Mouse (Mus musculus): ENCODE data around the gene Myh6. TPM values are rescaled to one million over a fixed set of nuclear protein-coding genes. Genes with fewer than 3 reads are reported as not detected.
"Not testable (repeated sequence)": the region's sequence is repeated elsewhere in the genome, so short reads cannot be mapped to it uniquely, and the experiment has no call there.

Gene Myh6
- polyA plus RNA-seq, 1 experiment, result 0.17 TPM

DNA sequence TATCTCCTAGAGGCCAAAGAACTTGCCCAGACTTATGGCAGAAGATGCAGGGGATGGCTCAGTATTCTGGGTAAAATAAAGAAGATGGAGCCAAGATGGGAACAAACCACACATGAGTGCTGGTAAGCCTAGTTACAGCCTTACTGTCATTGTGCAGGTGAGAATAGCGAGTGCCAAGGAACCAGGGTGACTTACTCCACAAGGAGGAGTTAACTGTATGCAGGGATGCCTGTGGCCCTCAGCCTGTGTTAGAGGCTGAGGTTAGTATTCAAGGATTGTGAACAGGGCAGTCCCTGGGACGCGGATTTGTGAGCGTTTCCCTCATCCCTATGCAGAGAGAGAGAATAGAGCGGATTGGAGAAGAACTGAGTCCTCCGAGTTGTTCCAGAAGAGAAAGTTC, 15.1 kb downstream of the Myh6 start:
- TF ChIP-seq POLR2A (IDR thresholded peaks at IDR 0.05; ENCODE audit: extremely low read depth, insufficient read depth, low read length), result no peak
- TF ChIP-seq CTCF (IDR thresholded peaks at IDR 0.05; ENCODE audit: extremely low read depth, insufficient read depth, low read length), result no peak
- no peaks in the 10 kb centered on the region for H3K4me1 ChIP-seq (ENCODE audit: control insufficient read depth, insufficient read depth, low read length)
- no peak overlapping the region for H3K27ac ChIP-seq (ENCODE audit: insufficient read depth, low read length)
- no peak overlapping the region for H3K4me3 ChIP-seq (ENCODE audit: insufficient read depth, low read length)

DNA sequence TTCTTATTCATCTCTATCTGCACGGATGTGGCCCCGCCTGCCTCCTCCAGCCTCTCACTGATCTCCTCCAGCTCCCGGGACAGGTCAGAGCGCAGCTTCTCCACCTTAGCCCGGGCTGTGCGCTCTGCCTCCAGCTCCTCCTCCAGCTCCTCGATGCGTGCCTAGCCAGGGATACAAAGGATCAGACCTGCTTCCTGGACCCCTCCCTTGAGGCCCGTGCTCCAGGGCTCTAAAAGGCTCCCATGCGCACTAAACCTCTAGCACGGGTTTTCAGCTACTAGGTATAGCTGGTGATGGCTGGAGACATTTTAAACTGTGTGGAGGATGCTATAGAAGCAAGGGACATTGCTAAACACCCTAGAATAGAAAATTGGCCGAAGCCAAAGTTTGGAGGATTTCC, 16.2 kb downstream of the Myh6 start:
- no peak for TF ChIP-seq CTCF (IDR thresholded peaks at IDR 0.05; ENCODE audit: extremely low read depth, insufficient read depth, low read length)
- no peak for TF ChIP-seq POLR2A (IDR thresholded peaks at IDR 0.05; ENCODE audit: extremely low read depth, insufficient read depth, low read length)
- no peak overlapping the region for H3K27ac ChIP-seq (ENCODE audit: insufficient read depth, low read length)
- no peaks in the 10 kb centered on the region for H3K4me1 ChIP-seq (ENCODE audit: control insufficient read depth, insufficient read depth, low read length)
- no peak overlapping the region for H3K4me3 ChIP-seq (ENCODE audit: insufficient read depth, low read length)

DNA sequence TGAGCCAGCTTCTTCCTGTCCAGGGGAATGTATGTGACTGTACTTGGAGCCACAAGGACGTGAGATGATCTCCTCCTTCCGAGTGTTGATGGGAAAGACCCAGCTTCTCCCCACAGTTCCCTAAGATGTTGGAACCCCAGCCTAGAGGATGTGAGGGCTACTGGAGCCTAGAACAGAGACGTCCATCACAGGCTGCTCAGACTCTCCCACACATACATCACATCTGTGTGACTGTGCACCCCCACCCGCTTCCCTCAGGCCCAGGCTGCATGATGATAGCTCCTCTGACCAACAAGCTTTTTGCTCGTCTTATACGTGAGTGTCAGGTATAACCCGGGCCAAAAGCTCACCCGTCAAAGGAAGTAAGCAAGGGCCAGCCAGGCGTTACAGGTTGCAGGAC, 17.9 kb downstream of the Myh6 start:
- H3K27ac ChIP-seq (ENCODE audit: insufficient read depth, low read length), result no peak overlapping the region
- no peaks in the 10 kb centered on the region for H3K4me1 ChIP-seq (ENCODE audit: control insufficient read depth, insufficient read depth, low read length)
- no peak overlapping the region for H3K4me3 ChIP-seq (ENCODE audit: insufficient read depth, low read length)
- TF ChIP-seq CTCF (IDR thresholded peaks at IDR 0.05; ENCODE audit: extremely low read depth, insufficient read depth, low read length), result no peak
- TF ChIP-seq POLR2A (IDR thresholded peaks at IDR 0.05; ENCODE audit: extremely low read depth, insufficient read depth, low read length), result no peak

DNA sequence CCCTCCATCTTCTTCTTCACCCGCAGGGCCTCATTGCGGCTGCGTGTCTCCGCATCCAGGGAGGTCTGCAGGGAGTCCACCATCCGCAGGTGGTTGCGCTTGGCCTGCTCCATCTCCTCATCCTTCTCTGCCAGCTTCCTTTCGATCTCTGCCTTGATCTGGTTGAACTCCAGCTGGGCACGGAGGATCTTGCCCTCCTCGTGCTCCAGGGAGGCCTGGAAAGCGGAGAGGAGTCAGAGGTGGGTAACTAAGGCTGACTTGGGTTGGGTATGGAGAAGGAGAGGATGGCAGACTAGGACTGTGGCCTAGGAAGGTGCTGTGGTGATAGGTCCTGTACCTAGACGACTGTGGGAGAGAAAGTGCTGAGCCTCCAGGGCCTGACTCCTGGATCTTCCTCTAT, 19.7 kb downstream of the Myh6 start:
- not testable (repeated sequence) for H3K27ac ChIP-seq (ENCODE audit: insufficient read depth, low read length); H3K4me3 ChIP-seq (ENCODE audit: insufficient read depth, low read length); H3K4me1 ChIP-seq (ENCODE audit: control insufficient read depth, insufficient read depth, low read length)

DNA sequence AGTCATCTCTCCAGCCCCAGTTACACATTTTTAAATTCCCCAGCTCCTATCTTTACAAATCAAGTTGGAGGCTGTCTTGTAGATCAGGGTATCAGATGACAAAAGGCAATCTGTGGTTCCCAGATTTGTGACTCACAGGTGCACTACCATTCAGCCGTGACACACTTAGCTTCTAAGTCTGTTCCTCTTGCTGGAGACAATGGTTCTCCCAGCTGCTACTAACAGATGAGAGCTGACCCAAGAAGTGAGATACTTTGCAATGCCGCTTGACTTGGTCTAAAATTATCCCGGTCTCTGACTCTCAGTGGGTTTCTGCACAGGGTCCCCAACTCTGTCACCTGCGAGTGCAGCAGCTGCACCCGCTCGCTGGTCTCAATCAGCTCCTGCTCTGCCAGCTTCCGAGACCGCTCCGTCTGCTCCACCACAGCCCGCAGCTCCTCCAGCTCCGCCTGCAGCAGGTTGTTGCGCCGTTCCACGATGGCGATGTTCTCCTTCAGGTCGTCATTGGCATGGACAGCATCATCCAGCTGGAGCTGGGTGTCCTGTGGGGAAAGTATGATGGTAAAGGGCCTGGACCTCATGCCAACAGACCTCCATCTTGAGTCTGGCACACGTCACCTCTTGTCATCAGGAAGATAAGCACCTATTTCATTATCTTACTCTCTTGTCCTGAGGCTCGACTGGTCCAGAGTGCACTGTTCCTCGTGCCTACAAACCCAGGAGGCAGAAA, 20.6 kb downstream of the Myh6 start:
- no peak for TF ChIP-seq CTCF (IDR thresholded peaks at IDR 0.05; ENCODE audit: extremely low read depth, insufficient read depth, low read length)
- no peak for TF ChIP-seq POLR2A (IDR thresholded peaks at IDR 0.05; ENCODE audit: extremely low read depth, insufficient read depth, low read length)
- no peak overlapping the region for H3K27ac ChIP-seq (ENCODE audit: insufficient read depth, low read length)

DNA sequence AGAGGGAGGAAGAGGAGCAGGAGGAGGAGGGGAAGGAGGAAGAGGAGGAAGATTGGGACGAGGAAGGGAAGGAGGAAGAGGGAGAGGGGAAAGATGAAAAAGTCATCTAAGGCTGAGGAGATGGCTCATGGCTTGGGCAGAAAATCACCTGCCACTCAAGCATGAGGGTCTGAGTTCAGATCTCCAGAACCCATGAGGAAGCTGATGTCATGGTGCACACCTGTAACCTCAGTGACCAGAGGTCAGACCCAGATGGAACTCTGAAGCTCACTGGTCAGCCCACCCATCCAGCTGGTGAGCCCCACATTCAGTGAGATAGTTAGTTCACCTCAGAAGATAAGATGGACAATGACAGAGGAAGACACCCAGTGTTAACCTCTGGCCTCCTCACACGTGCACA, 21.8 kb downstream of the Myh6 start:
- no peaks in the 10 kb centered on the region for H3K4me1 ChIP-seq (ENCODE audit: control insufficient read depth, insufficient read depth, low read length)
- H3K4me3 ChIP-seq (ENCODE audit: insufficient read depth, low read length), result no peak overlapping the region
- no peak overlapping the region for H3K27ac ChIP-seq (ENCODE audit: insufficient read depth, low read length)
- TF ChIP-seq CTCF (IDR thresholded peaks at IDR 0.05; ENCODE audit: extremely low read depth, insufficient read depth, low read length), result no peak
- no peak for TF ChIP-seq POLR2A (IDR thresholded peaks at IDR 0.05; ENCODE audit: extremely low read depth, insufficient read depth, low read length)

More for the DNA sequence above, 20.6 kb downstream of the Myh6 start:
- Histone ChIP-seq H3K4me3 (ENCODE audit: insufficient read depth, low read length) (no peak overlapping the region), H3K4me1 (ENCODE audit: control insufficient read depth, insufficient read depth, low read length) (no peaks in the 10 kb centered on the region)

DNA sequence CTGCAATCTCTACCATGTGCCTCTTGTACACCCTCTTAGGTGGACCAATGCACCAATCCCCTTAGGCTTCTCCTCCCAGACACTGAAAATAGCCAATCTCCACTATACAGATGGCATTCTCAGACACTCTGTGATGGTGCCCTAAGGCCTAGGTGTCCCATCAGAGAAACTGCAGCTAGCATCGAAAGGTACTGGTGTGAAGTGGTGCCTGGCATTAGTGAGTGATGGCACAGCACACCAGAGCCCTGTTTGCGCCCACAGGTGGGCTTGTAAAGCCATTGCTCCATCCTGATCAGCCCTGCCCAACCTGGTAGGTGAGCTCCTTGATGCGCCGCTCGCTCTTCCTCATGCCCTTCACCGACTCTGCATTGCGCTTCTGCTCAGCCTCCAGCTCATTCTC, 22.8 kb downstream of the Myh6 start:
- Histone ChIP-seq H3K4me1 (ENCODE audit: control insufficient read depth, insufficient read depth, low read length) (no peaks in the 10 kb centered on the region), H3K4me3 (ENCODE audit: insufficient read depth, low read length) (no peak overlapping the region), H3K27ac (ENCODE audit: insufficient read depth, low read length) (no peak overlapping the region)
- TF ChIP-seq POLR2A (IDR thresholded peaks at IDR 0.05; ENCODE audit: extremely low read depth, insufficient read depth, low read length) (no peak), CTCF (IDR thresholded peaks at IDR 0.05; ENCODE audit: extremely low read depth, insufficient read depth, low read length) (no peak)

DNA sequence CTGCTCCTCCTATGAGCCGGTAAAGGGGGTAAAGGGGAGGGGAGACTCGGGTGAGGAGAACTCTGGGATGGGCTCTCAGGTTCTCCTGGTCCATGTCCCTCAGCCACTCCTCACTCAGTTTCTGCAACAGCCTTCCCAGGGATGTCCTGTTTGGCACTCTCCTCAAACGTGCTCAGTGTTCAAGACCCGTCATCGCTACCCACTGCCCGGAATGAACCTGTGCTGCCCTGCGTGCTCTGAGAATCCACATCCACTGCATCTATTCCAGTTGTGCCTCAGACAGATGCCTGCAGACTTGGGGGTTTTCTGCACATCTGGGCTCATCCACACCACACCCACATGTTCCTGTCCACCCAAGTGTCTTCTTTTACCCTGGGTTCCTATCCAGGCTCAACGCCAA, 24.2 kb downstream of the Myh6 start:
- no peaks in the 10 kb centered on the region for H3K4me1 ChIP-seq (ENCODE audit: control insufficient read depth, insufficient read depth, low read length)
- no peak for TF ChIP-seq POLR2A (IDR thresholded peaks at IDR 0.05; ENCODE audit: extremely low read depth, insufficient read depth, low read length)
- no peak for TF ChIP-seq CTCF (IDR thresholded peaks at IDR 0.05; ENCODE audit: extremely low read depth, insufficient read depth, low read length)
- no peak overlapping the region for H3K27ac ChIP-seq (ENCODE audit: insufficient read depth, low read length)
- H3K4me3 ChIP-seq (ENCODE audit: insufficient read depth, low read length), result no peak overlapping the region

DNA sequence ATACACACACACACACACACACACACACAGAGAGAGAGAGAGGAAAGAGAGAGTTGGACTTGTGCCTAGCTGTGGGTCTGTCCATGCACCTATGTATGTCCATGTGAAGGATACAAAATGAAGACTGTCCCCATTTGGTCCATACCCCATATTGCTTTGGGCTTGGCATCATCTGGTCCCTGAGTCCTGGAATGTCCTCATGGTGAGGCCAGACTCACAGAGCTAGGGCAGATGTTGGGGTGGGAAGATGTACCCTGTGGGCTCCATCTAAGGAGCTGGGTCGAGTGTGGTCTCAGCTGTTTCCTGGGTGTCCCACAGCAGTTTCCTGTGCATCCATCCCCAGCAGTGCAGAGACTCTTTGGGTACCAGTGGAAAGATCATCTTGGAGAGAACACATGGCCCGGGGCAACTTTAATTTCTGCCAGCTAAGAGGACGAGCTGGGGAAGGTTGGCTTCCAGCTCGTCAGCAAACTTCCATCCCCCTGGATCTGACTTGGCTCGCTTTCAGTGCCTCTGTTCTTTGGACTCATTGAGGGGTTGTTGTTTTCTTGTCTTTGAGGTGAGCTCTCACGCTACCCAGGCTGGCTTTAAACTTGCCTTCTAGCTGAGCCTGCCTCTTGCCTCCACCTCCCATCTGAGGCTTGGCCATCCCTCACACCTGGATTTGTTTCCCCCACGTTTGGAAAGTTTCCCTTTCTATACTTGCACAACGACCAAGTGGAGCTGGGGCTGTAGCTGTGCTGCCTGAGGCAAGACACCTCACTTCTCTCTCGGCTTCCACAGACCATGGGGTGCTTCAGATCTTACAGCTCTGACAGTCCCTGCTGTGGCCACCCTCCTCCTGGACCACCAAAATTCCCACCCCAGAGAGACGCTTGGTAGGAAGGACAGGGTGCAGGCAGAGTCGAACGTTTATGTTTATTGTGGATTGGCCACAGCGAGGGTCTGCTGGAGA, 25.4 kb downstream of the Myh6 start:
- no peak overlapping the region for H3K27ac ChIP-seq (ENCODE audit: insufficient read depth, low read length)
- TF ChIP-seq POLR2A (IDR thresholded peaks at IDR 0.05; ENCODE audit: extremely low read depth, insufficient read depth, low read length) (no peak), CTCF (IDR thresholded peaks at IDR 0.05; ENCODE audit: extremely low read depth, insufficient read depth, low read length) (no peak)
- no peaks in the 10 kb centered on the region for H3K4me1 ChIP-seq (ENCODE audit: control insufficient read depth, insufficient read depth, low read length)
- no peak overlapping the region for H3K4me3 ChIP-seq (ENCODE audit: insufficient read depth, low read length)

DNA sequence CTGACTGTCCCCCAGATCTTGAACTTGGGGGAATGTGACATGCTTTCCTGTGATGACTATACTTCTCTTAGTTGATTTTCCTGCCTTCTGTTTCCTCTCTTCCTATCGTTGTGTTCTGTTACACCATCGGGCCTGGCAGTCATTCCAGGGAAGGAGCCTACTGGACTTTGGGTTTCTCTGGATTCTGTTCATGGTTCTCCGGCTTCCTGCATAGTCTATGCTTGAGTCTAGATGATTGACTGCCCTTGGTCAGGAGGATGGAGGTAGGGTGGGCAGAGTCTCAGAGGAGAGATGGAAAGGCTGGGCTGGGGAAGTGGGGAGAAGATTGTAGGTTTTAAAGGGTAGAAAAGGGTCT, 26.6 kb downstream of the Myh6 start:
- H3K4me1 ChIP-seq (ENCODE audit: control insufficient read depth, insufficient read depth, low read length), result no peaks in the 10 kb centered on the region
- no peak overlapping the region for H3K27ac ChIP-seq (ENCODE audit: insufficient read depth, low read length)
- no peak overlapping the region for H3K4me3 ChIP-seq (ENCODE audit: insufficient read depth, low read length)
- no peak for TF ChIP-seq CTCF (IDR thresholded peaks at IDR 0.05; ENCODE audit: extremely low read depth, insufficient read depth, low read length)
- TF ChIP-seq POLR2A (IDR thresholded peaks at IDR 0.05; ENCODE audit: extremely low read depth, insufficient read depth, low read length), result no peak

Measured in cortical plate, adult 2 months (tissue).